Mouse (Mus musculus): ENCODE results near the gene Polr3f. TPM values are rescaled to one million over a fixed set of nuclear protein-coding genes. Genes with fewer than 3 reads are reported as not detected.

Polr3f gene
- polyA plus RNA-seq, 1 experiment from 2014 or later = 21.5 TPM

- Histone ChIP-seq H3K27ac (ENCODE audit: low read depth, low read length) (no peak overlapping the region), H3K4me3 (ENCODE audit: low read length) (no peak overlapping the region), H3K27me3 (replicated peaks; ENCODE audit: control insufficient read depth, insufficient read depth, low read length) (no peaks in the 10 kb centered on the region), H3K9me3 (ENCODE audit: control insufficient read depth, low read length) (no peaks in the 10 kb centered on the region), H3K4me2 (ENCODE audit: low read length) (no peak overlapping the region), H3K9ac (ENCODE audit: low read depth, low read length) (no peak overlapping the region), H3K36me3 (ENCODE audit: control insufficient read depth, insufficient read depth, low read length) (no peaks in the 10 kb centered on the region), H3K4me1 (ENCODE audit: control insufficient read depth, insufficient read depth, low read depth, low read length) (peaks cover 16% of the 10 kb centered on the region)
- no peak for ATAC-seq
- WGBS = 99% methylated on average over 3 of the region's 3 CpGs
These were observed 26.4 kb downstream of the Polr3f start for GRCm38 (mm10) chr2:144553905-144554304.

GRCm38 (mm10) chr2:144555286-144555819 is 27.8 kb downstream of the Polr3f start:
- peak overlapping the region; percentile 93 for H3K4me3 ChIP-seq (ENCODE audit: low read length)

GRCm38 (mm10) chr2:144555820-144556552 is 28.5 kb downstream of the Polr3f start, which contains the start of gene Sec23b:
Gene Sec23b (plus strand): TSS chr2:144556229.
- H3K4me2 ChIP-seq (ENCODE audit: low read length) = peak within 1 kb of the TSS; percentile 70
- no peaks in the 10 kb centered on the region for H3K9me3 ChIP-seq (ENCODE audit: control insufficient read depth, low read length)
- H3K4me1 ChIP-seq (ENCODE audit: control insufficient read depth, insufficient read depth, low read depth, low read length) = peaks cover 12% of the 10 kb centered on the region
- peak within 1 kb of the TSS; percentile 71 for H3K27ac ChIP-seq (ENCODE audit: low read depth, low read length)
- H3K36me3 ChIP-seq (ENCODE audit: control insufficient read depth, insufficient read depth, low read length) = no peaks in the 10 kb centered on the region; the same call in 1 of the 2 replicates
- under 1% methylated on average over 44 of the region's 44 CpGs for WGBS
- no peaks in the 10 kb centered on the region for H3K27me3 ChIP-seq (replicated peaks; ENCODE audit: control insufficient read depth, insufficient read depth, low read length)
- peak within 1 kb of the TSS; percentile 81 for H3K9ac ChIP-seq (ENCODE audit: low read depth, low read length)
- peak within 1 kb of the TSS; percentile 93 for H3K4me3 ChIP-seq (ENCODE audit: low read length)
- peak; percentile 99 for ATAC-seq

More at GRCm38 (mm10) chr2:144555286-144555819, 27.8 kb downstream of the Polr3f start:
- peak overlapping the region; percentile 71 for H3K27ac ChIP-seq (ENCODE audit: low read depth, low read length)
- no peaks in the 10 kb centered on the region; the same call in 1 of the 2 replicates for H3K36me3 ChIP-seq (ENCODE audit: control insufficient read depth, insufficient read depth, low read length)
- H3K27me3 ChIP-seq (replicated peaks; ENCODE audit: control insufficient read depth, insufficient read depth, low read length) = no peaks in the 10 kb centered on the region
- no peak for ATAC-seq
- WGBS = 2% methylated on average over 14 of the region's 14 CpGs
- H3K4me2 ChIP-seq (ENCODE audit: low read length) = peak overlapping the region; percentile 64
- H3K9me3 ChIP-seq (ENCODE audit: control insufficient read depth, low read length) = no peaks in the 10 kb centered on the region
- peaks cover 12% of the 10 kb centered on the region for H3K4me1 ChIP-seq (ENCODE audit: control insufficient read depth, insufficient read depth, low read depth, low read length)
- H3K9ac ChIP-seq (ENCODE audit: low read depth, low read length) = peak overlapping the region; percentile 62

- Histone ChIP-seq H3K4me2 (ENCODE audit: low read length) (no peak overlapping the region), H3K27me3 (replicated peaks; ENCODE audit: control insufficient read depth, insufficient read depth, low read length) (no peaks in the 10 kb centered on the region), H3K9me3 (ENCODE audit: control insufficient read depth, low read length) (no peaks in the 10 kb centered on the region), H3K4me1 (ENCODE audit: control insufficient read depth, insufficient read depth, low read depth, low read length) (no peaks in the 10 kb centered on the region), H3K4me3 (ENCODE audit: low read length) (no peak overlapping the region), H3K27ac (ENCODE audit: low read depth, low read length) (no peak overlapping the region), H3K9ac (ENCODE audit: low read depth, low read length) (no peak overlapping the region), H3K36me3 (ENCODE audit: control insufficient read depth, insufficient read depth, low read length) (peaks cover 39% of the 10 kb centered on the region)
- no peak for ATAC-seq
- 88% methylated on average over 4 of the region's 4 CpGs for WGBS
These were observed 61.2 kb downstream of the Polr3f start for GRCm38 (mm10) chr2:144588723-144589122.

Other genes starting within 250 kb of the Polr3f start
- gene Ovol2, start 195.6 kb upstream of the Polr3f start, polyA plus RNA-seq (2015; fragmentation: Nextera tagmentation; extraction: Ambion mirVana) = 0.10 TPM in 1 of 2 replicates, not detected in the other
- gene Kat14, start 158.7 kb upstream of the Polr3f start, polyA plus RNA-seq (2015; fragmentation: Nextera tagmentation; extraction: Ambion mirVana) = 23.2 and 29.5 TPM in 2 replicates
- 1.3 and 2.2 TPM in 2 replicates for gene Pet117, start 158.7 kb upstream of the Polr3f start, polyA plus RNA-seq (2015; fragmentation: Nextera tagmentation; extraction: Ambion mirVana)
- gene Dzank1, start 304 bp upstream of the Polr3f start, polyA plus RNA-seq (2015; fragmentation: Nextera tagmentation; extraction: Ambion mirVana) = 18.2 and 20.1 TPM in 2 replicates
- gene Rbbp9, start 23.2 kb downstream of the Polr3f start, polyA plus RNA-seq (2015; fragmentation: Nextera tagmentation; extraction: Ambion mirVana) = 53.8 and 54.5 TPM in 2 replicates
- gene Sec23b, start 28.5 kb downstream of the Polr3f start, polyA plus RNA-seq (2015; fragmentation: Nextera tagmentation; extraction: Ambion mirVana) = 67.1 and 70.9 TPM in 2 replicates
- 59.8 and 63.3 TPM in 2 replicates for gene Smim26, start 66.3 kb downstream of the Polr3f start, polyA plus RNA-seq (2015; fragmentation: Nextera tagmentation; extraction: Ambion mirVana)
- 137 and 144 TPM in 2 replicates for gene Dtd1, start 72.2 kb downstream of the Polr3f start, polyA plus RNA-seq (2015; fragmentation: Nextera tagmentation; extraction: Ambion mirVana)

All from hindbrain, embryonic 16.5 days (tissue).